Mouse (Mus musculus) stomach, embryonic 15.5 days (tissue): ENCODE data around the gene Galnt7. TPM values are rescaled to one million over a fixed set of nuclear protein-coding genes. Genes with fewer than 3 reads are reported as not detected.

ENCODE experiments used
- ATAC-seq: fragments of 200-750 bp; cut with Nextera tagmentation; 2 replicates; pipeline ENCODE4 v1.8.0; 2017; ENCODE audit warnings: low read depth, moderate number of reproducible peaks, moderate TSS enrichment; ENCODE audit not compliant: insufficient read depth, low FRiP score
- H3K27ac ChIP-seq: fragments of 300-500 bp; sonication (generic); 2 replicates; pipeline ENCODE4 v1.5.1; 2015; ENCODE audit warnings: mild to moderate bottlenecking, inconsistent platforms
- H3K27me3 ChIP-seq: fragments of 300-500 bp; sonication (generic); replicated peaks from 2 replicates; pipeline ENCODE4 v1.6.1; 2015; ENCODE audit warnings: inconsistent platforms
- H3K36me3 ChIP-seq: fragments of 300-500 bp; sonication (generic); 2 replicates; pipeline ENCODE4 v1.6.1; 2015; ENCODE audit warnings: inconsistent platforms
- H3K4me1 ChIP-seq: fragments of 300-500 bp; sonication (generic); 2 replicates; pipeline ENCODE4 v1.6.1; 2015; ENCODE audit warnings: inconsistent platforms
- H3K4me2 ChIP-seq: fragments of 300-500 bp; sonication (generic); 2 replicates; pipeline ENCODE4 v1.6.1; 2015; ENCODE audit warnings: mild to moderate bottlenecking, inconsistent platforms
- H3K4me3 ChIP-seq: fragments of 300-500 bp; sonication (generic); replicated peaks from 2 replicates; pipeline ENCODE4 v1.5.1; 2015; ENCODE audit warnings: inconsistent platforms
- H3K9ac ChIP-seq: fragments of 300-500 bp; sonication (generic); 2 replicates; pipeline ENCODE4 v1.6.1; 2015; ENCODE audit warnings: inconsistent platforms
- H3K9me3 ChIP-seq: fragments of 300-500 bp; sonication (generic); 2 replicates; pipeline ENCODE4 v1.6.1; 2016; ENCODE audit warnings: inconsistent platforms
- WGBS: fragments of 180-500 bp; shearing (Covaris S2); methylation state at CpG from one replicate; pipeline ENCODE4 v1.1.7; 2015; 5-methylcytosine and 5-hydroxymethylcytosine counted together
- polyA plus RNA-seq: library from polyadenylated mRNA; unstranded; fragments of >200 nt; fragmentation: Nextera tagmentation; extraction: Ambion mirVana; gene quantifications from 2 replicates; pipeline ENCODE4 v1.2.1, GENCODE M21; 2015

Gene Galnt7
- polyA plus RNA-seq = 32.1 TPM in 2 replicates

DNA sequence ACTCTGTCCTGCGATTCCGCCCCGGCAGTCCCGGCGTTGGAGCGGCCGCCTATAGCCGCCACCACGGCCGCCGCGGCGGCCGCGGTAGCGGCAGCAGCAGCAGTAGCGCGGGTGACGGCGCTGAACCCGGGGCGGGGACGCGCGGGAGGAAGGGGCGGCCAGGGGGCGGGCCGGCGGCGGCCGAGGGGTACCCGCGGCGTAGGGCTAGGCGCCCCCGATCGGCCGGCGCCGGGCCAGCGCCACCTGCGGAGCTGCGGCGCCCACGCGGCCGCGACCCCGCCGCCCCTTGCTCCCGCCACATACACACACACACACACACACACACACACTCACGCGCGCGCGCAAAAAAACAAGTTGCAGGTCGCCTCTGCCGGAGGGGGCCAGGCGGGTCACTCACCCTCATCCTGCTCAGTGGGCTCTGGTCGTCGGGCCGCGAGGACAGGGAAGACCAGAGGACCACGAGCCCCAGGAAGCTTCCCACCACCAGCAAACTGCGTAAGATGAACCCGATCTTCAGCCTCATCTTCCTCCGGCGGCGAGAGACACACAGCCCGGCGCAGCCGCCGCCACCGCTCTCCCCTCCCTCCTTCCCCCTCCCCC is at the start of gene Galnt7:
Gene Galnt7, minus strand, starts transcription at position 577 of the 600 bp plus-strand sequence.
- H3K9me3 ChIP-seq = no peaks in the 10 kb centered on the region
- ATAC-seq = peak; percentile 86
- H3K9ac ChIP-seq = peak within 1 kb of the TSS; percentile 97
- under 1% methylated on average over 60 of the region's 74 CpGs for WGBS
- peak within 1 kb of the TSS; percentile 94 for H3K4me3 ChIP-seq
- H3K27me3 ChIP-seq = no peaks in the 10 kb centered on the region
- H3K4me2 ChIP-seq = peak within 1 kb of the TSS; percentile 72
- H3K4me1 ChIP-seq = peaks cover 2% of the 10 kb centered on the region; the same call in 1 of the 2 replicates
- peak within 1 kb of the TSS; percentile 98 for H3K27ac ChIP-seq
- H3K36me3 ChIP-seq = no peaks in the 10 kb centered on the region

DNA sequence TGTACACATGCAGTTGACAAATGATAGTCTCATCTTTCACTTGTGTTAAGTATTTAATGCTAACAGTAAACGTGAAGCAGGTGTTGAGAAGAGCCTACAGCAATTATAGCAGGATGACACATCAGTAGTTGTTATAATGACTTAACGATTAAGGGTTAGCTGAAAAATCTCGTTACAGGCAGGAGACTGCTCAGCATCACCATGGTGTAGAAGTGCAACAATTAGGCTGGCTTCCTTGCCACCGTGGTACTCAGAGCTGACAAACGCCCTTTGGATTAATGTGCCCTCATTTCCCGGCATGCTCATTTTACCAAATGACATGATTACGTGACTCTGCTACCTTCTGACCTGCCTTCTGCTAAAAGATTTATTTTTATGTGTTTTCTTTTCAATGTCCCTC is 35.8 kb upstream of the Galnt7 start:
- no peaks in the 10 kb centered on the region for H3K27me3 ChIP-seq
- H3K4me1 ChIP-seq = no peaks in the 10 kb centered on the region
- H3K4me3 ChIP-seq = no peak overlapping the region
- WGBS = 41% methylated on average over 7 of the region's 7 CpGs
- no peaks in the 10 kb centered on the region for H3K9me3 ChIP-seq
- no peak overlapping the region for H3K9ac ChIP-seq
- no peak for ATAC-seq
- H3K27ac ChIP-seq = no peak overlapping the region
- no peak overlapping the region for H3K4me2 ChIP-seq
- no peaks in the 10 kb centered on the region for H3K36me3 ChIP-seq

DNA sequence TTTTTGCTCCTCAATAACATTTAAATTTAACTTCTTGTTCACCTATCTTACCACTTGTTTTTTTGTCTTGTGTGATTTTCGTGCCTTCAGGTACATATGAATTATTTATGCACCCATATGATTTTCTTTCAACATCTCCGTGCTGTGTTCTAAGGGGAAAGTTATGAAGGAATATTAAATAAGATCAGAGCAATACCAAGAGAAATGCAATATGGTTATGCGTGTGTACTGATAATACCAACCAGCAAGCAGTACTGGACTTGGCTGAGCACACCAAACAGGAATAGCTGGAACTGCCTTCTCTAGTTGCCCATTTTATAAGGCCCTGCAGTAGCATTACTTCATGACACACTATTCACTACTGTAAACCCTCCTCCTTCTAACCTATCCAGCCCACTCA is 33.0 kb upstream of the Galnt7 start:
- H3K27ac ChIP-seq = no peak overlapping the region
- 95% methylated on average over 3 of the region's 3 CpGs for WGBS
- no peak overlapping the region for H3K4me2 ChIP-seq
- ATAC-seq = no peak
- H3K4me1 ChIP-seq = no peaks in the 10 kb centered on the region
- H3K9ac ChIP-seq = no peak overlapping the region
- no peaks in the 10 kb centered on the region for H3K9me3 ChIP-seq
- H3K4me3 ChIP-seq = no peak overlapping the region
- no peaks in the 10 kb centered on the region for H3K27me3 ChIP-seq
- H3K36me3 ChIP-seq = no peaks in the 10 kb centered on the region

DNA sequence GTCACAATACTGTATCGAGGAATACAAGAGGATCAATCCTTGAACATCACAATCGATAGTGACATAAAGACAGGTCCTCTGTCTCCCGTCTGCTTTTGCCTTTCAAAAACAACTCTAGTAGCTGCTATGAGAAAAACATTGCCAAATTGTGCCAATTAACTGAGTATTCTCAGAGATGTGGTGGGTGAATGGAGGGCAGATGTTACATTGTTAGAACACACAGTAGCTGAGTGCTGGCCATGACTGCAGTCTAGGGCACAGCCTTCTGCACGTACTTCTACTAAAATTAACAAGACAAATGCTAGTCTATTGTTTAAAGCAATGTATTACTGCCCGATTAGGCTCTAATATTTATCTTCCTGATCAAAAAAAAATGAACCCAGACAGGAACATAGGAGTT is 27.2 kb upstream of the Galnt7 start:
- Histone ChIP-seq H3K4me1 (no peaks in the 10 kb centered on the region), H3K27me3 (no peaks in the 10 kb centered on the region), H3K9me3 (no peaks in the 10 kb centered on the region), H3K9ac (no peak overlapping the region), H3K4me2 (no peak overlapping the region), H3K36me3 (no peaks in the 10 kb centered on the region), H3K4me3 (no peak overlapping the region), H3K27ac (no peak overlapping the region)
- 75% methylated on average over 5 of the region's 5 CpGs for WGBS
- ATAC-seq = no peak

DNA sequence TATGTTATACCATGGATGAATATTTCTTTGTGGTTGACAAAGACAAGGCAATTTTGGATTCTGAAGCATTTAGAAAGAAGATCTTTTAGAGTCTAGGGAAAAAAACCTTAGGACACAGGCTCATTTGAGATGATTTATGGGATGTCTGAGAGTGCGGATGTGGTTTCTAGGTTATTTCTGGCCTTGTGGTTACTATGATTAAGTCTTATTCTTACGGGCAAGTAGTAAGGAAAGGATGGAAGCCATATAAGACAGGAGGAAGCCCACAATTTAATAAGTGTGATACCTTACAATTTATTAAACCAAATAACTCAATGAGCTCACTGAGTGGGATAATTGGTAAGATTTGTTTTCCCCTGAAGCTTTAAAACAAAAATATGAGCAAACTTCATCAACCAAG is 11.3 kb upstream of the Galnt7 start:
- Histone ChIP-seq H3K9ac (no peak overlapping the region), H3K27me3 (no peaks in the 10 kb centered on the region), H3K36me3 (no peaks in the 10 kb centered on the region), H3K4me3 (no peak overlapping the region), H3K4me1 (no peaks in the 10 kb centered on the region), H3K4me2 (no peak overlapping the region), H3K9me3 (no peaks in the 10 kb centered on the region), H3K27ac (no peak overlapping the region)
- WGBS = 79% methylated on average over 2 of the region's 2 CpGs
- no peak for ATAC-seq

DNA sequence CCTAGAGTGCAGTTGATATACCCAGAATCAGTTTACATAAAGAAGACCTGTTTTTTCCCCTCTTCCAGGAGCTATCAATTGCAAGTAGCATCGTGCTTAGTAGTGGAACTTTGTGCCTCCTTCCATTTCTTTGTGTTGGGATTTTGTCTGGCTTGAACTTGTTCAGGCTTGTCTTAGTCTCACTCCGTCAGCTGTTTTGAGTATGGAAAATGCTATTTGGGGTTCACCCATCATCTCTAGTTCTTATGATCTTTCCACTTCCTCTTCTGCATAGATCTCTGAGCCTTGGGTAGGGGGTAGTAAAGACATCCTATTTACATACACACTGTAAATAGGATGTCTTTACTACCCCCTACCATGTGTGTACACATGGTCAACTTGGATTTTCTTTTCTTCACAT is 7.2 kb upstream of the Galnt7 start:
- no peak overlapping the region for H3K9ac ChIP-seq
- no peaks in the 10 kb centered on the region for H3K27me3 ChIP-seq
- no peak for ATAC-seq
- no peak overlapping the region for H3K4me2 ChIP-seq
- no peak overlapping the region for H3K27ac ChIP-seq
- no peak overlapping the region for H3K4me3 ChIP-seq
- 75% methylated on average over 2 of the region's 2 CpGs for WGBS
- no peaks in the 10 kb centered on the region for H3K9me3 ChIP-seq
- no peaks in the 10 kb centered on the region for H3K36me3 ChIP-seq
- H3K4me1 ChIP-seq = no peaks in the 10 kb centered on the region

DNA sequence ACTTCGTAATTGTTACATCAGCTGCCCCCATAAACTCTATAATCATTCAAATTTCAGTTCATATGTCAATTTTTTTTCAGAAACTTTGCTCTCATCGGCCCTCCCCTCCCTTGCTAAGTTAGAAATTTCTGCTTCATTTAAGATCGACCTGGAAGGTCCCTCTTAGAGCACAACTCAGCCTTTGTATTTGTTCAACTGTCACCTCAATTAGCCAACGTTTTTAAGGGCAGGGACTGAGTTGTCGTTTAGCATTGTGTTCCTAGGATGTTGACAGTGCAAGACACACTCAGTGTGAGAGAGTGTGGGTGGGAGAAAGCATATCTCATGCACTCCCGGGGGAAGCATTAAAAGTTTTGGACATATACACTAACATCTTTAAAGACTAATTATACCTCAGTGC is 3.6 kb upstream of the Galnt7 start:
- no peaks in the 10 kb centered on the region for H3K27me3 ChIP-seq
- ATAC-seq = no peak
- H3K4me1 ChIP-seq = no peaks in the 10 kb centered on the region
- H3K27ac ChIP-seq = no peak overlapping the region
- no peaks in the 10 kb centered on the region for H3K36me3 ChIP-seq
- H3K9me3 ChIP-seq = no peaks in the 10 kb centered on the region
- 56% methylated on average over 6 of the region's 6 CpGs for WGBS
- H3K4me2 ChIP-seq = no peak overlapping the region
- H3K4me3 ChIP-seq = no peak overlapping the region
- no peak overlapping the region for H3K9ac ChIP-seq

DNA sequence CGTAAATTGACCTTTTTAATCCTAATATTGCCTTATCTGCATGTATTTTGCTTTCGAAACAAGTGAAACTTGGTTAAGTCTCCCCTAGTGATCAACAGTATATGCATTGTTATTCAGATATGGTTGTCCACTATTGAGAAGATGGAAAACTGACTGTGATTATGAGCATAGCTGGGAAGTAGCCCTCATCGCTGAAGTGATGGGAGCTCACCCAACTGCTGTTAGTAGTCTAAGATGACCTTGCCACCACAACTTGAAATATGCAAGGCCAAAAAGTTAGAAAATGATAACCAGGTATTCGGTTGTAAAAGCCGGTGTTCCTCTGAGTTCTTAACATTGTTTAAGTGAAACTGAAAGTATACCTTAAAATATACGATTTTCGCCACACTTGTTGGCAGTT is 1.3 kb upstream of the Galnt7 start:
- Histone ChIP-seq H3K9me3 (no peaks in the 10 kb centered on the region), H3K4me3 (peak overlapping the region; percentile 94), H3K27ac (peak overlapping the region; percentile 89; the same call in 1 of the 2 replicates)

DNA sequence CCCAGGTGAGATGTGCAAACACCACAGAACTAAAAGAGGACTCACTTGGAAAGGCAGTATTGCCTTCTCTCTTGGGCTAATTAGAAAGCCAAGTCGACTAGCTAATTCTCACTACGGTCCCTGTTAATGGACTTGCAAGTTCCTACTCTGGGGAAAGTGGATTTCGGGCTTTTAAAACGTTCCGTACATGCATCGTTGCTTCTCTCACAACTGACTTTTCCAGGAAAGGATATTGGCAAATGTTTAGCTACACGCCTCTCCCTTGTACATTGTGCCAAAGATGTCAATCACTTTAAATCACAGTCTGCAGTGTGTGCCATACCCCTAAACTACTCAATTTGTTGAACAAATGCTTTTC is 915 bp upstream of the Galnt7 start:
- H3K36me3 ChIP-seq = no peaks in the 10 kb centered on the region
- H3K9ac ChIP-seq = peak overlapping the region; percentile 54; the same call in 1 of the 2 replicates
- peak overlapping the region; percentile 72 for H3K4me2 ChIP-seq
- H3K4me3 ChIP-seq = peak overlapping the region; percentile 94
- WGBS = 15% methylated on average over 7 of the region's 7 CpGs
- H3K9me3 ChIP-seq = no peaks in the 10 kb centered on the region
- H3K27me3 ChIP-seq = no peaks in the 10 kb centered on the region
- ATAC-seq = no peak
- peak overlapping the region; percentile 89 for H3K27ac ChIP-seq
- peaks cover 2% of the 10 kb centered on the region; the same call in 1 of the 2 replicates for H3K4me1 ChIP-seq

More for the DNA sequence above, 1.3 kb upstream of the Galnt7 start:
- ATAC-seq = no peak
- Histone ChIP-seq H3K4me1 (peaks cover 2% of the 10 kb centered on the region; the same call in 1 of the 2 replicates), H3K4me2 (peak overlapping the region; percentile 72), H3K27me3 (no peaks in the 10 kb centered on the region), H3K36me3 (no peaks in the 10 kb centered on the region), H3K9ac (no peak overlapping the region)
- WGBS = 74% methylated on average over 7 of the region's 7 CpGs

DNA sequence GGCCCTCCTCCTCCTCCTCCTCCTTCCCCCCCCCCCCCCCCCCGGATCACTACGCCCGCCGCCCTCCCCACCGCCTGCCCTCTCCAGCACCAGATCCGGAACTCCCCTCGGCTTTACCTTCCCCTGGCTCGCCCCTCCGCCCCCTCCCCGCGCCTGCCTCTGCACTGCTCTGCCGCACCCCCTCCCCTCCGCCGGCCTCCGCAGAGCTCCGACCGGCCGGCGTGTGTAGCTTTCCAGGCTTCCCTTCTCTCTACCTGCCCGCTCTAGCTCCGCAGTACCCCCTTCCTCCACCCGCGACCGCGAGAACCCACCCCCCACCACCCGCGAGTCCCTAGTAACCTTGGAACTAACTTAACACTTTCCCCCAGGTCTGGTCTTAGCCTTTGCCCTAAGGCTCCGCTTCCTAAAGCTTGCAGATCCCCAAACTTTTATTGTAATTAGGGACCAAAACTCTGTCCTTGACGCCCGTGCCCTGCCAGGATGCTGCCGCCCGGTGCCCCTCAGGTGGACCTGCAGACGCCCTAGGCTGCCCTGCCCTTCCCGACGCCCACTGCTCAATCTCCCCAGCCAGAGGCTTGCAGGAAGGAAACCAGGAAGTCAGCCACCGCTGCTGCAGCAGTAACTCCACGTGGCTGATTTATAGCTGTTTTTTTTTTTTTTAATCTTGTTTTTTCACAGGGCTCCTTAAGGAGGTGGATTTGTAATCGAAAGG is 380 bp upstream of the Galnt7 start:
- WGBS = 2% methylated on average over 25 of the region's 38 CpGs
- ATAC-seq = peak; percentile 59
- Histone ChIP-seq H3K27ac (peak overlapping the region; percentile 98), H3K9me3 (no peaks in the 10 kb centered on the region), H3K4me2 (peak overlapping the region; percentile 72), H3K4me3 (peak overlapping the region; percentile 94), H3K36me3 (no peaks in the 10 kb centered on the region), H3K9ac (peak overlapping the region; percentile 54), H3K4me1 (peaks cover 2% of the 10 kb centered on the region; the same call in 1 of the 2 replicates), H3K27me3 (no peaks in the 10 kb centered on the region)

DNA sequence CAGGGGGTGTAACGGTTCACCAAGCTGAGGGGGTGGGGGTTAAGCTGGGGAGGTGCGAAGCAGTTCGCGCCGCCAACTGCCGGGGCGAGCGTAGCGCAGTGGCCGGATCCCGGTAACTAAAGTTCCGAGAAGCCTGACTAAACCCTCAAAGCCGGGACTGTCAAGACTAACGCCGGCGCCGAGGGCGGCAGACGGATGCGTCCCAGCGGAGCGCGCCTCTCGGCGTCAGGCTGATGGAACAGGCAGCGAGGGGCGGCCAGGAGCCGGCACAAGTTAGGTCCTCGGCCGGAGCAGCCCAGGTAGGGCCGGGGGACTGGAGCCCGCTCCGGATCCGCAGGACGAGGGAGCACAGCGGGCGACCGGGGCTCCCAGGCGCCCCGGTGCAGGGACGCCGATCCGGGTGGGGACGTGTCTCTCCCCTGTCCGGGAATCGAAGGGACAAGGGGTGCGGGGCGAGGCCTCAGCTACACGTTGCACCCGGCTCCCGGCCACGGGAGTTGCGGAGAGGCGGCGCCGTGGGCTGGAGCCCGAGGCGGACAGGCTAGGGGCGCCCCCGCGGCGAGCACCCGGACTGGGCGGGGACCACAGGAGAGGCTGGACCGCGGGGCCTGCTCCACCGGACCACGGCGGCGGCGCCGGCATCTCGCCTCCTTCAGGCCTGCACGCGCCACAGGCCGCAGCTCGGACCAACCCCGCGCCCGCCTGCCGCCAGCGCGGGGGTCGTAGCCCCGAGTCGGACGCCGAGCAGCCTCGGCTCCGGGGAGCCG is 960 bp downstream of the Galnt7 start:
- no peaks in the 10 kb centered on the region for H3K36me3 ChIP-seq
- under 1% methylated on average over 90 of the region's 91 CpGs for WGBS
- H3K9me3 ChIP-seq = no peaks in the 10 kb centered on the region
- ATAC-seq = peak; percentile 76
- peak overlapping the region; percentile 72 for H3K4me2 ChIP-seq
- peak overlapping the region; percentile 98 for H3K27ac ChIP-seq
- H3K4me1 ChIP-seq = peaks cover 2% of the 10 kb centered on the region; the same call in 1 of the 2 replicates
- peak overlapping the region; percentile 94 for H3K4me3 ChIP-seq
- no peaks in the 10 kb centered on the region for H3K27me3 ChIP-seq
- peak overlapping the region; percentile 97 for H3K9ac ChIP-seq

DNA sequence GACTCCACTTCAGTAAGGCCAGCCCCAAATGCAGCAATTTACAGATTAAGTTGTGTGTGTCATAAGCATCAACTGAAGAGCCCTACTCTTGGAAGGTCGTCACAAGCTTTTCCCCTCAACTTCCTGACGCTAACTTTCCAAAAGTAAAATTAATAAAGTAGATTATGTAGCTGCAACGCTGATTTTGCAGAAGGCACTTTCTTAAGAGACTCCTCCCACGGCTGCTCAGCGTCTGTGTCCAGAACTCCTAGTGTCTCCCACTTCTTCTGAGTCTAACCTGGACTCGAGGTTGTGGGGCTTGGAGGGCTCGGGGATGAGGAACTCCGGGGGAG is 1.5 kb downstream of the Galnt7 start:
- ATAC-seq = no peak
- Histone ChIP-seq H3K9ac (peak overlapping the region; percentile 97), H3K27me3 (no peaks in the 10 kb centered on the region), H3K27ac (peak overlapping the region; percentile 98), H3K4me1 (peaks cover 2% of the 10 kb centered on the region; the same call in 1 of the 2 replicates), H3K9me3 (no peaks in the 10 kb centered on the region), H3K36me3 (no peaks in the 10 kb centered on the region), H3K4me3 (peak overlapping the region; percentile 94), H3K4me2 (peak overlapping the region; percentile 72)
- under 1% methylated on average over 8 of the region's 8 CpGs for WGBS
